Mouse (Mus musculus): ENCODE measurements around the gene Gphn.

Gphn gene

GRCm38 (mm10) chr12:78717783-78718182 is 491.6 kb downstream of the Gphn start:
- DNase-seq (ENCODE audit: low spot score) = no peak

DNA sequence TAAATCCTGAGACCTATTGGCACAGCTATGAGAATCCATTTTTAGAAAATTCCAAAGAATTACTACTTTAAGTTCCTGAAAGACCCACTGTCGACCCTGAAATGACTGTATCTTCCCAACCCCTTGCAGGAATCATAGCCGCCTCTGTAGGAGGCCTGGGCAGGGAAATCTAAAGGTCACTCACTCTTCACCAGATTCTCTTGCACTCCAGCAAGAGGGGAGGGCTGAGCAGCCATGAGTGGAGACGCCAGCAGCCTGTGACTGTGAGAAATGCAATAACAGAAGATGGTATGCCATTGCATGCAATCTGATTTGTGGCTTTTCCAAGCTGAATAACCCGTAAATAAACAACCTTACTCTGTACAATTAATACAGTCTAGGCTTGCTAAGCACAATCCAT is 501.5 kb downstream of the Gphn start:
- no peak for DNase-seq (ENCODE audit: low spot score)
